Mouse (Mus musculus): ENCODE measurements around the gene Cacul1.

GRCm38 (mm10) chr19:60615470-60616200 lies 34.8 kb upstream of the Cacul1 start:
- TF ChIP-seq EP300 (IDR thresholded peaks at IDR 0.05; ENCODE audit: low read depth) (no peak), CTCF (IDR thresholded peaks at IDR 0.05; ENCODE audit: low read depth) (no peak)

Data from heart, postnatal 0 days (tissue).